Mouse (Mus musculus) central nervous system, embryonic 14 days (tissue): ENCODE data around the gene Hist1h2ap. TPM values are rescaled to one million over a fixed set of nuclear protein-coding genes. Genes with fewer than 3 reads are reported as not detected.

Experiments used
- polyA plus RNA-seq: library from polyadenylated mRNA; depleted of rRNA; stranded (reverse); fragments of >200 nt; gene quantifications from 2 replicates; pipeline ENCODE4 v1.2.3, GENCODE M21; 2012; rRNA removed

Gene Hist1h2ap
- 31.6 and 43.2 TPM in 2 replicates for polyA plus RNA-seq

GRCm38 (mm10) chr13:21833461-21833860 lies at the start of gene Hist1h2ap, which contains the start of gene Hist1h2br:
Gene Hist1h2ap (minus strand): TSS chr13:21833507.
Gene Hist1h2br (plus strand): TSS chr13:21833743.

GRCm38 (mm10) chr13:21831418-21832394 lies 1.6 kb downstream of the Hist1h2ap start, which contains the start of gene Hist1h4n:
Gene Hist1h4n (minus strand): TSS chr13:21832196.

GRCm38 (mm10) chr13:21811539-21811938 lies 21.8 kb downstream of the Hist1h2ap start, which contains the start of gene Hist1h4m:
Gene Hist1h4m (plus strand): TSS chr13:21811746.

GRCm38 (mm10) chr13:21810073-21810472 lies 23.2 kb downstream of the Hist1h2ap start, which contains the start of the genes Hist1h2bq and Hist1h2ao:
Gene Hist1h2bq (minus strand): TSS chr13:21810197.
Gene Hist1h2ao (plus strand): TSS chr13:21810465.

GRCm38 (mm10) chr13:21786899-21787629 lies 46.2 kb downstream of the Hist1h2ap start, which contains the start of the genes Hist1h2an and Hist1h2bp:
Gene Hist1h2an (minus strand): TSS chr13:21787218.
Gene Hist1h2bp (plus strand): TSS chr13:21787461.

GRCm38 (mm10) chr13:21783255-21783617 lies 50.1 kb downstream of the Hist1h2ap start, which contains the start of gene Hist1h3i:
Gene Hist1h3i (minus strand): TSS chr13:21783370.

Other genes starting within 250 kb of the Hist1h2ap start
- not detected in 2 replicates for gene Olfr1362, start 219.5 kb downstream of the Hist1h2ap start, polyA plus RNA-seq
- not detected in 2 replicates for gene Olfr11, start 191.0 kb downstream of the Hist1h2ap start, polyA plus RNA-seq
- not detected in 2 replicates for gene Olfr1361, start 170.1 kb downstream of the Hist1h2ap start, polyA plus RNA-seq
- gene Olfr1360, start 156.1 kb downstream of the Hist1h2ap start, polyA plus RNA-seq: not detected in 2 replicates
- gene Olfr1359, start 135.4 kb downstream of the Hist1h2ap start, polyA plus RNA-seq: not detected in 2 replicates
- 6.6 and 13.7 TPM in 2 replicates for gene Hist1h2bl, start 117.4 kb downstream of the Hist1h2ap start, polyA plus RNA-seq
- 11.5 and 14.4 TPM in 2 replicates for gene Hist1h2ai, start 117.1 kb downstream of the Hist1h2ap start, polyA plus RNA-seq
- gene Hist1h3h, start 115.8 kb downstream of the Hist1h2ap start, polyA plus RNA-seq: 23.9 and 36.2 TPM in 2 replicates
- 6.2 and 11.0 TPM in 2 replicates for gene Hist1h2bm, start 111.5 kb downstream of the Hist1h2ap start, polyA plus RNA-seq
- 11.4 and 17.3 TPM in 2 replicates for gene Hist1h4j, start 98.4 kb downstream of the Hist1h2ap start, polyA plus RNA-seq
- 23.8 and 36.9 TPM in 2 replicates for gene Hist1h4k, start 83.0 kb downstream of the Hist1h2ap start, polyA plus RNA-seq
- gene Hist1h2ak, start 79.7 kb downstream of the Hist1h2ap start, polyA plus RNA-seq: 18.5 and 25.0 TPM in 2 replicates
- 5.4 and 11.4 TPM in 2 replicates for gene Hist1h2bn, start 79.4 kb downstream of the Hist1h2ap start, polyA plus RNA-seq
- gene Hist1h1b, start 52.9 kb downstream of the Hist1h2ap start, polyA plus RNA-seq: 3.8 and 6.4 TPM in 2 replicates
- gene Hist1h3i, start 50.1 kb downstream of the Hist1h2ap start, polyA plus RNA-seq: 22.6 and 39.5 TPM in 2 replicates
- 4.9 and 9.4 TPM in 2 replicates for gene Hist1h2an, start 46.3 kb downstream of the Hist1h2ap start, polyA plus RNA-seq
- 1.1 and 1.5 TPM in 2 replicates for gene Hist1h2bp, start 46.0 kb downstream of the Hist1h2ap start, polyA plus RNA-seq
- 8.2 and 8.5 TPM in 2 replicates for gene Hist1h2bq, start 23.3 kb downstream of the Hist1h2ap start, polyA plus RNA-seq
- 0.21 TPM in 1 of 2 replicates, not detected in the other for gene Hist1h2ao, start 23.0 kb downstream of the Hist1h2ap start, polyA plus RNA-seq
- gene Hist1h4m, start 21.8 kb downstream of the Hist1h2ap start, polyA plus RNA-seq: 0.50 TPM in 1 of 2 replicates, not detected in the other
- gene Hist1h4n, start 1.3 kb downstream of the Hist1h2ap start, polyA plus RNA-seq: 20.1 and 31.8 TPM in 2 replicates
- gene Hist1h2br, start 236 bp upstream of the Hist1h2ap start, polyA plus RNA-seq: 3.8 and 12.2 TPM in 2 replicates
- 13.1 and 15.7 TPM in 2 replicates for gene Zfp184, start 111.6 kb upstream of the Hist1h2ap start, polyA plus RNA-seq
- not detected in 2 replicates for gene Pom121l2, start 147.7 kb upstream of the Hist1h2ap start, polyA plus RNA-seq
- gene Prss16, start 176.2 kb upstream of the Hist1h2ap start, polyA plus RNA-seq: 0.09 and 0.18 TPM in 2 replicates
- gene Hist1h2ah, start 202.1 kb upstream of the Hist1h2ap start, polyA plus RNA-seq: 2.9 and 4.5 TPM in 2 replicates
- 11.7 and 20.3 TPM in 2 replicates for gene Hist1h2bk, start 202.4 kb upstream of the Hist1h2ap start, polyA plus RNA-seq
- gene Hist1h4i, start 207.9 kb upstream of the Hist1h2ap start, polyA plus RNA-seq: 26.1 and 35.7 TPM in 2 replicates
- 32.8 and 39.2 TPM in 2 replicates for gene Hist1h2ag, start 209.4 kb upstream of the Hist1h2ap start, polyA plus RNA-seq
- 11.0 and 15.5 TPM in 2 replicates for gene Hist1h2bj, start 209.7 kb upstream of the Hist1h2ap start, polyA plus RNA-seq